Mouse (Mus musculus): ENCODE results near the gene Tpbgl. TPM values are rescaled to one million over a fixed set of nuclear protein-coding genes. Genes with fewer than 3 reads are reported as not detected.

Gene Tpbgl
- 1.3 and 1.4 TPM in 2 replicates for polyA plus RNA-seq (2015; fragmentation: Nextera tagmentation; extraction: Ambion mirVana)

- no peaks in the 10 kb centered on the region for H3K36me3 ChIP-seq
- H3K27me3 ChIP-seq (replicated peaks): peaks cover 60% of the 10 kb centered on the region
- H3K9ac ChIP-seq: peak within 1 kb of the TSS; percentile 33
- under 1% methylated on average over 80 of the region's 83 CpGs for WGBS
- H3K4me2 ChIP-seq (replicated peaks): peak within 1 kb of the TSS; percentile 97
- H3K4me1 ChIP-seq (replicated peaks): peaks cover 16% of the 10 kb centered on the region
- no peak within 1 kb of the TSS for H3K27ac ChIP-seq
- peak within 1 kb of the TSS; percentile 49 for H3K4me3 ChIP-seq (replicated peaks)
- ATAC-seq: peak; percentile 60
- H3K9me3 ChIP-seq: no peaks in the 10 kb centered on the region
Measured at GRCm38 (mm10) chr7:99626376-99627270, at the start of gene Tpbgl. Gene Tpbgl (minus strand): TSS chr7:99627103.

DNA sequence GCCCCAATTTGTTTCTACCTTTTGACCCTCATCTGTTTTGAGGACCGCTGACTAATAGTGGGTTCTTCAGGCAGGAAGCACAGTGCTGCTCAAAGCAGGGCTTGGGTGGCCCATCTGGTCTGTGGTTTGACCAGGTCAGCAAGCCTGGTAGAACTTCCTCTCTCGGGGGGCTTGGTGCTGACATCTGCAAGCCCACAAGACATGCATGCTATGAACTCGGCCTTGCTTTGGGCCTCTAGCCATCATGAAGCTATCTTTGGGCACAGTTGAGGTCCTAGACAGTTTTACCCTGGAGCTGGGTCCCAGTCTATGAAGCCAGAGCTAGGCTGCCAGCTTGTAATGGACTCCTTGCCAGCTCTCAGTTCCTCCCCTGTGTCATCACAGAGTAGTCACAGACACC, 48.0 kb upstream of the Tpbgl start:
- H3K36me3 ChIP-seq: no peaks in the 10 kb centered on the region
- H3K4me3 ChIP-seq (replicated peaks): no peak overlapping the region
- 84% methylated on average over 3 of the region's 3 CpGs for WGBS
- no peak overlapping the region for H3K27ac ChIP-seq
- 0 out of 2 replicates have a peak, but pooled peaks cover 10% of the 10 kb centered on the region for H3K4me1 ChIP-seq (replicated peaks)
- no peak overlapping the region for H3K9ac ChIP-seq
- no peaks in the 10 kb centered on the region for H3K9me3 ChIP-seq
- no peak overlapping the region for H3K4me2 ChIP-seq (replicated peaks)
- H3K27me3 ChIP-seq (replicated peaks): no peaks in the 10 kb centered on the region
- ATAC-seq: no peak

- Histone ChIP-seq H3K4me3 (replicated peaks) (no peak overlapping the region), H3K27me3 (replicated peaks) (no peaks in the 10 kb centered on the region), H3K27ac (no peak overlapping the region), H3K9ac (no peak overlapping the region), H3K4me1 (replicated peaks) (0 out of 2 replicates have a peak, but pooled peaks cover 10% of the 10 kb centered on the region), H3K9me3 (no peaks in the 10 kb centered on the region), H3K36me3 (no peaks in the 10 kb centered on the region), H3K4me2 (replicated peaks) (no peak overlapping the region)
- WGBS: 67% methylated on average over 5 of the region's 5 CpGs
- ATAC-seq: no peak
Measured at GRCm38 (mm10) chr7:99674209-99674608, 47.3 kb upstream of the Tpbgl start.

- no peaks in the 10 kb centered on the region for H3K9me3 ChIP-seq
- ATAC-seq: no peak
- H3K9ac ChIP-seq: no peak overlapping the region
- no peak overlapping the region for H3K4me3 ChIP-seq (replicated peaks)
- H3K4me1 ChIP-seq (replicated peaks): 0 out of 2 replicates have a peak, but pooled peaks cover 10% of the 10 kb centered on the region
- H3K36me3 ChIP-seq: no peaks in the 10 kb centered on the region
- H3K27ac ChIP-seq: no peak overlapping the region
- H3K27me3 ChIP-seq (replicated peaks): no peaks in the 10 kb centered on the region
- no peak overlapping the region for H3K4me2 ChIP-seq (replicated peaks)
- WGBS: 64% methylated on average over 8 of the region's 8 CpGs
Measured at GRCm38 (mm10) chr7:99673188-99673587, 46.3 kb upstream of the Tpbgl start.

GRCm38 (mm10) chr7:99671544-99672435, 44.9 kb upstream of the Tpbgl start:
- Histone ChIP-seq H3K4me3 (replicated peaks) (no peak overlapping the region), H3K36me3 (no peaks in the 10 kb centered on the region), H3K4me1 (replicated peaks) (0 out of 2 replicates have a peak, but pooled peaks cover 10% of the 10 kb centered on the region), H3K4me2 (replicated peaks) (no peak overlapping the region), H3K27ac (no peak overlapping the region), H3K27me3 (replicated peaks) (no peaks in the 10 kb centered on the region), H3K9me3 (no peaks in the 10 kb centered on the region), H3K9ac (no peak overlapping the region)
- ATAC-seq: peak; percentile 81
- WGBS: 58% methylated on average over 9 of the region's 9 CpGs

GRCm38 (mm10) chr7:99670915-99671314, 44.0 kb upstream of the Tpbgl start:
- Histone ChIP-seq H3K27ac (no peak overlapping the region), H3K27me3 (replicated peaks) (no peaks in the 10 kb centered on the region), H3K36me3 (no peaks in the 10 kb centered on the region), H3K4me2 (replicated peaks) (no peak overlapping the region), H3K9me3 (no peaks in the 10 kb centered on the region), H3K4me3 (replicated peaks) (no peak overlapping the region), H3K4me1 (replicated peaks) (0 out of 2 replicates have a peak, but pooled peaks cover 10% of the 10 kb centered on the region), H3K9ac (no peak overlapping the region)
- 70% methylated on average over 4 of the region's 4 CpGs for WGBS
- no peak for ATAC-seq

GRCm38 (mm10) chr7:99668802-99669201, 41.9 kb upstream of the Tpbgl start:
- Histone ChIP-seq H3K27me3 (replicated peaks) (no peaks in the 10 kb centered on the region), H3K27ac (no peak overlapping the region), H3K9ac (no peak overlapping the region), H3K9me3 (no peaks in the 10 kb centered on the region), H3K4me3 (replicated peaks) (no peak overlapping the region), H3K4me2 (replicated peaks) (no peak overlapping the region), H3K36me3 (no peaks in the 10 kb centered on the region), H3K4me1 (replicated peaks) (peaks cover 23% of the 10 kb centered on the region; the same call in 1 of the 2 replicates)
- WGBS: 36% methylated on average over 4 of the region's 4 CpGs
- ATAC-seq: no peak

- no peak overlapping the region for H3K4me3 ChIP-seq (replicated peaks)
- no peak overlapping the region for H3K4me2 ChIP-seq (replicated peaks)
- H3K27me3 ChIP-seq (replicated peaks): no peaks in the 10 kb centered on the region
- no peak overlapping the region for H3K27ac ChIP-seq
- H3K36me3 ChIP-seq: no peaks in the 10 kb centered on the region
- WGBS: 78% methylated on average over 16 of the region's 16 CpGs
- no peak overlapping the region for H3K9ac ChIP-seq
- ATAC-seq: no peak
- H3K4me1 ChIP-seq (replicated peaks): peaks cover 19% of the 10 kb centered on the region; the same call in 1 of the 2 replicates
- no peaks in the 10 kb centered on the region for H3K9me3 ChIP-seq
Measured at GRCm38 (mm10) chr7:99667096-99667495, 40.2 kb upstream of the Tpbgl start.

- no peak for ATAC-seq
- H3K4me3 ChIP-seq (replicated peaks): no peak overlapping the region
- WGBS: 84% methylated on average over 10 of the region's 10 CpGs
Measured at GRCm38 (mm10) chr7:99665731-99666452, 39.0 kb upstream of the Tpbgl start.

DNA sequence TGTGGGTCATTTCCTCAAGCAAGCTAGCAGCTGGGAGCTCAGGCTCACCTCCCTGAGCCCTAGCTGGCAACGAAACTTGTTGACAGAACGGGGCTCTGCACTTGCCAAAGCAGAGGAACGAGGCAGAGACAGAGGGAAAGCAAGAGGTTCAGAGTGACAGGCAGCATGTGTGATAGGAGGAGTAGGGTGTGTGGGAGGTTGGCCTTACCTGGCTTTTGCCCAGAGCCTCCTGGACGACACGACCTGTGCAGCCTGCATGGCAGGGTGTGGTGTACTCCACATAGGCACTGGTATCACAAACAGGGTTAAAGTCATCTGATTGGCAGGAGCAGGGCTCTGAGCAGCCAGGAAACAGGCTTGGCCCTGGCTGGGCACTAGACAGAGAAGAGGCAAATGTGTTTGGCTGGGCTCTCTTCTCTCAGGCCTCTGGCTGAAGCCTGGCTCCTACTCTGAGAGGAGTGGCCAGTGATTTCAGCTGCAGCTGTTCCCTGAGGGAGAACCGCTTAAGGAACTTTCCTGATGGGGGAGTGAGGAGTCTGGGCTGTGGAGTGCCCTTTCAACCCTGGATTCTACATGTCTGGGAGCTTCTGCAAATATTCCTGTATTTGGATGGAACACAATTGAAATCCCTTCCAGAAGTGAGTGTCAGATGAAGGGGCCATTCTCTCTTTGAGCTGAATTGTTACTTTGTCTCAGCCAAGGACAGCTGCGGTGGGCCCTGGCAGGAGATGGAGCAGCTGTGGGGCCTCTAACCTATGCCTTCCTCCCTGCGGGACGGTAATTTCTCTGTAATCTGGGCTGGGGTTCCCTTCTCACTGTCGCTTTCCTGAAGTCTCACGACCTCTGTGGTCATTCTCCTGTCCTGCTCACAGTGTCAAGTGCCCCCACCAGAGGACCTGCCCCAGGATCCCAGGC, 37.9 kb upstream of the Tpbgl start:
- peak; percentile 48 for ATAC-seq
- WGBS: 32% methylated on average over 11 of the region's 11 CpGs
- peak overlapping the region; percentile 6; the same call in 1 of the 2 replicates for H3K27ac ChIP-seq

More at GRCm38 (mm10) chr7:99665731-99666452, 39.0 kb upstream of the Tpbgl start:
- Histone ChIP-seq H3K4me2 (replicated peaks) (no peak overlapping the region), H3K27me3 (replicated peaks) (no peaks in the 10 kb centered on the region), H3K9ac (no peak overlapping the region), H3K9me3 (no peaks in the 10 kb centered on the region), H3K27ac (no peak overlapping the region), H3K36me3 (no peaks in the 10 kb centered on the region), H3K4me1 (replicated peaks) (peaks cover 13% of the 10 kb centered on the region; the same call in 1 of the 2 replicates)

More for the DNA sequence above, 37.9 kb upstream of the Tpbgl start:
- Histone ChIP-seq H3K4me1 (replicated peaks) (peaks cover 13% of the 10 kb centered on the region; the same call in 1 of the 2 replicates), H3K9me3 (no peaks in the 10 kb centered on the region), H3K4me2 (replicated peaks) (no peak overlapping the region), H3K36me3 (no peaks in the 10 kb centered on the region), H3K4me3 (replicated peaks) (no peak overlapping the region), H3K9ac (no peak overlapping the region), H3K27me3 (replicated peaks) (no peaks in the 10 kb centered on the region)

Measured in intestine, embryonic 15.5 days (tissue).